Mouse (Mus musculus) urinary bladder, postnatal 0 days (tissue): ENCODE results near the gene Vmn1r17. TPM values are rescaled to one million over a fixed set of nuclear protein-coding genes. Genes with fewer than 3 reads are reported as not detected.

Source experiments
- polyA plus RNA-seq: library from polyadenylated mRNA; unstranded; fragments of >200 nt; fragmentation: Nextera tagmentation; extraction: Ambion mirVana; gene quantifications from 2 replicates; pipeline ENCODE4 v1.2.1, GENCODE M21; 2015

Vmn1r17 gene
- polyA plus RNA-seq, result not detected in 2 replicates

GRCm38 (mm10) chr6:57363627-57364026, at the start of gene Vmn1r17:
TSS of gene Vmn1r17 (minus strand) at chr6:57363727.

GRCm38 (mm10) chr6:57403480-57403879, 40.0 kb upstream of the Vmn1r17 start, which contains the start of gene Vmn1r19:
TSS of gene Vmn1r19 (plus strand) at chr6:57403780.

GRCm38 (mm10) chr6:57395683-57396082, 32.2 kb upstream of the Vmn1r17 start, which contains the start of gene Vmn1r18:
TSS of gene Vmn1r18 (minus strand) at chr6:57395783.

GRCm38 (mm10) chr6:57329394-57329793, 34.1 kb downstream of the Vmn1r17 start, which contains the start of gene Vmn1r16:
TSS of gene Vmn1r16 (minus strand) at chr6:57329494.

Other genes with a start within 250 kb of the Vmn1r17 start
- gene Vmn1r11, start 230.3 kb downstream of the Vmn1r17 start, polyA plus RNA-seq, result not detected in 2 replicates
- gene Vmn1r12, start 206.8 kb downstream of the Vmn1r17 start, polyA plus RNA-seq, result not detected in 2 replicates
- not detected in 2 replicates for gene Vmn1r13, start 160.4 kb downstream of the Vmn1r17 start, polyA plus RNA-seq
- not detected in 2 replicates for gene Vmn1r14, start 132.0 kb downstream of the Vmn1r17 start, polyA plus RNA-seq
- gene Vmn1r15, start 105.8 kb downstream of the Vmn1r17 start, polyA plus RNA-seq, result not detected in 2 replicates
- not detected in 2 replicates for gene Vmn1r16, start 34.2 kb downstream of the Vmn1r17 start, polyA plus RNA-seq
- gene Vmn1r18, start 32.1 kb upstream of the Vmn1r17 start, polyA plus RNA-seq, result not detected in 2 replicates
- gene Vmn1r19, start 40.1 kb upstream of the Vmn1r17 start, polyA plus RNA-seq, result not detected in 2 replicates
- not detected in 2 replicates for gene Vmn1r20, start 65.2 kb upstream of the Vmn1r17 start, polyA plus RNA-seq
- 1.5 and 2.2 TPM in 2 replicates for gene Ppm1k, start 171.7 kb upstream of the Vmn1r17 start, polyA plus RNA-seq
- gene Herc6, start 217.3 kb upstream of the Vmn1r17 start, polyA plus RNA-seq, result 2.0 and 2.1 TPM in 2 replicates